Mouse (Mus musculus): Measurements from ENCODE around the gene Uba2.

DNA sequence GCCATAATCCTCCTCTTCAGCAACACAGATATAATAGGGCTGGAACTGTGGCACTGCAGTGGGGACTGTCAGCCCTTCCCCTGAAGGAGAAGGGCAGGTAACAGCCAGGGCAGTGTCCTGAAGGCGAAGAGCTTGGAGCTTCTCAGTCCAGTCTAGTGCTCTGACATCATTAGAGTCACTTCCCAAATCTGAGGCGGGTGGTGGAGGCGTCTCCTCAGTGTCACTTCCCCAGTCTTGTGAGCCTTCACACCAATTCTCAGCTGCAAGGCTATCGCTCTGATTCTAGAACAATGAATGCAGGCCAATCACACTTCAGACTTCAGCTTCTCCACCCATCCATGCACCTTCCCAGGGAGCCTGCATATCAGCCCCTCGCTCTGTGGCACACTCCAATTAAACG, 23.4 kb upstream of the Uba2 start:
- TF ChIP-seq GATA1 (IDR thresholded peaks at IDR 0.05; ENCODE audit: low read length) (no peak), TAL1 (IDR thresholded peaks at IDR 0.05; ENCODE audit: low read length) (no peak)

Measured in erythroblast, embryonic 14.5 days (primary cell).